Mouse (Mus musculus): ENCODE results near the gene Cog3. TPM values are rescaled to one million over a fixed set of nuclear protein-coding genes. Genes with fewer than 3 reads are reported as not detected.
A peak's percentile ranks its signal among the peaks of the same experiment; 100 is the strongest.

The Cog3 gene
- polyA plus RNA-seq, 1 experiment: 24.9 TPM

GRCm38 (mm10) chr14:75706647-75707046, 47.7 kb downstream of the Cog3 start:
- DNase-seq (ENCODE audit: extremely low spot score in 1 of 2, low spot score in 1 of 2): no peak

- no peak for DNase-seq (ENCODE audit: extremely low spot score in 1 of 2, low spot score in 1 of 2)
Measured at GRCm38 (mm10) chr14:75697928-75698327, 56.4 kb downstream of the Cog3 start.

GRCm38 (mm10) chr14:75696096-75696495, 58.2 kb downstream of the Cog3 start:
- DNase-seq (ENCODE audit: extremely low spot score in 1 of 2, low spot score in 1 of 2): no peak

GRCm38 (mm10) chr14:75690428-75690827, 63.9 kb downstream of the Cog3 start:
- peak in 1 of 2 experiments; percentile 24 for DNase-seq (ENCODE audit: extremely low spot score in 1 of 2, low spot score in 1 of 2)

GRCm38 (mm10) chr14:75676316-75676715, 78.0 kb downstream of the Cog3 start:
- no peak for DNase-seq (ENCODE audit: extremely low spot score in 1 of 2, low spot score in 1 of 2)

- DNase-seq (ENCODE audit: extremely low spot score in 1 of 2, low spot score in 1 of 2): no peak
Measured at GRCm38 (mm10) chr14:75669085-75669645, 85.2 kb downstream of the Cog3 start.

GRCm38 (mm10) chr14:75665430-75666180, 88.7 kb downstream of the Cog3 start:
- no peak for DNase-seq (ENCODE audit: extremely low spot score in 1 of 2, low spot score in 1 of 2)

GRCm38 (mm10) chr14:75661548-75661947, 92.8 kb downstream of the Cog3 start:
- no peak for DNase-seq (ENCODE audit: extremely low spot score in 1 of 2, low spot score in 1 of 2)

GRCm38 (mm10) chr14:75660936-75661335, 93.4 kb downstream of the Cog3 start:
- DNase-seq (ENCODE audit: extremely low spot score in 1 of 2, low spot score in 1 of 2): peak in 1 of 2 experiments; percentile 8

Other genes with a start within 250 kb of the Cog3 start
- gene Spert, start 161.4 kb downstream of the Cog3 start, polyA plus RNA-seq (2012; rRNA removed): not detected in 2 replicates
- gene Erich6b, start 112.3 kb downstream of the Cog3 start, polyA plus RNA-seq (2012; rRNA removed): not detected in 2 replicates
- 7.3 and 8.1 TPM in 2 replicates for gene Slc25a30, start 32.5 kb upstream of the Cog3 start, polyA plus RNA-seq (2012; rRNA removed)
- 908 and 941 TPM in 2 replicates for gene Tpt1, start 90.6 kb upstream of the Cog3 start, polyA plus RNA-seq (2012; rRNA removed)
- gene Kctd4, start 200.5 kb upstream of the Cog3 start, polyA plus RNA-seq (2012; rRNA removed): 10.0 and 11.8 TPM in 2 replicates

Measured in frontal cortex, adult 2 months (tissue).